Mouse (Mus musculus) forebrain, postnatal 0 days (tissue): ENCODE results near the gene Birc5. TPM values are rescaled to one million over a fixed set of nuclear protein-coding genes. Genes with fewer than 3 reads are reported as not detected.
"Not testable (repeated sequence)": the region's sequence is repeated elsewhere in the genome, so short reads cannot be mapped to it uniquely, and the experiment has no call there.

Experiments
- ATAC-seq: fragments of 200-750 bp; cut with Nextera tagmentation; 2 replicates; pipeline ENCODE4 v1.8.0; 2017; ENCODE audit warnings: mild to moderate bottlenecking, moderate library complexity
- DNase-seq: peaks from one replicate; pipeline ENCODE4 v3.0.0-alpha.2; 2015
- H3K27ac ChIP-seq: fragments of 300-500 bp; sonication (generic); 2 replicates; pipeline ENCODE4 v1.5.1; 2014; ENCODE audit warnings: low read depth, mild to moderate bottlenecking, antibody characterized with exemption, low read length, moderate library complexity, mixed read lengths
- H3K27me3 ChIP-seq: fragments of 300-500 bp; sonication (generic); 2 replicates; pipeline ENCODE4 v1.6.1; 2014; ENCODE audit warnings: mild to moderate bottlenecking, low read length, mixed read lengths; ENCODE audit not compliant: insufficient read depth
- H3K36me3 ChIP-seq: fragments of 300-500 bp; sonication (generic); 2 replicates; pipeline ENCODE4 v1.6.1; 2014; ENCODE audit warnings: mild to moderate bottlenecking, moderate library complexity; ENCODE audit not compliant: insufficient read depth
- H3K4me1 ChIP-seq: fragments of 300-500 bp; sonication (generic); 2 replicates; pipeline ENCODE4 v1.6.1; 2014; ENCODE audit warnings: antibody characterized with exemption; ENCODE audit not compliant: insufficient read depth
- H3K4me2 ChIP-seq: fragments of 300-500 bp; sonication (generic); 2 replicates; pipeline ENCODE4 v1.6.1; 2014; ENCODE audit warnings: low read depth, mild to moderate bottlenecking, moderate library complexity
- H3K4me3 ChIP-seq: fragments of 300-500 bp; sonication (generic); 2 replicates; pipeline ENCODE4 v1.5.1; 2014; ENCODE audit warnings: low read depth, low read length, mixed read lengths
- H3K9ac ChIP-seq: fragments of 300-500 bp; sonication (generic); 2 replicates; pipeline ENCODE4 v1.6.1; 2014; ENCODE audit warnings: mild to moderate bottlenecking
- H3K9me3 ChIP-seq: fragments of 300-500 bp; sonication (generic); 2 replicates; pipeline ENCODE4 v1.6.1; 2016; ENCODE audit warnings: low read length
- CTCF ChIP-seq: sonication (generic); IDR thresholded peaks from 2 replicates; pipeline ENCODE4 v1.5.1; 2016; ENCODE audit warnings: antibody characterized with exemption, control low read depth, low read depth
- WGBS: fragments of 180-500 bp; shearing (Covaris S2); extraction: QIAGEN DNeasy Blood & Tissue Kit; methylation state at CpG from one replicate; pipeline ENCODE4 v1.1.7; 2014; 5-methylcytosine and 5-hydroxymethylcytosine counted together
- polyA plus RNA-seq: library from polyadenylated mRNA; unstranded; fragments of >200 nt; fragmentation: Nextera tagmentation; extraction: Ambion mirVana; gene quantifications from 2 replicates; pipeline ENCODE4 v1.2.1, GENCODE M21; 2015
- total RNA-seq: library from RNA; depleted of rRNA; stranded (reverse); fragments of >200 nt; gene quantifications from 2 replicates; pipeline ENCODE4 v1.2.3, GENCODE M21; 2014

The Birc5 gene
- total and polyA plus RNA-seq, 2 experiments from 2014 or later, result 6.2 to 24.9 TPM

DNA sequence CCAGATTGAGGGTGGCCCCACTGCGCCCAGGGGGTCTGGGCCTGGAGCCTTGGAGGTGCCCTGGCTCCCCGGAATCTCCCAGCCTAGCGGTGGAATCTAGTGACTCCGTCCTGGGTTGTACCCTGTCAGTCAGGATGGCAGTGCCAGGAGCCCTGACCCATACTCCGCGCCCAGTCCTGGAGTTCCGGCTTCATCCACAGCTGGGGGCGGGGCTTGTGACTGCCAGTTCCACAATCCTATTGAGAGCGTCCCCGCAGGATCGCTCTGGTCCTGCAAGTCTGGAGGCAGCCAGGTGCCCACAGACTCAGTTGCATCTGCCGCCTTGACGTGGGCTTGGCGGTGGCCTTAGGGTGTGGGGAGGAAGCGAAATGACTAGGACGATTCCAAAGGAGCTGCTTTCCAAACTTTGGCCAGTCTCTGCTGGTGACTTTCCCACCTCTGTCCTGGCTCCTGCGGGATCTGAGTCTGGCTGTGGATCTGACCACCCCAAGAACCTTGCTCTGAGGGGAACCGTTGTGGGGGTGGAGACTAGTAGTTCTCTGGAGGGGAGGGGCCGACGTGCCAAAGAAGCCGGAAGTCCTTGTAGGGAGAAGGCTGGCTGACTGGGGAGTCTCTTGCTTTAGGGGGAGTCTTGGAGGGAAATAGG lies 38.5 kb upstream of the Birc5 start:
- peak overlapping the region; percentile 41 for H3K9ac ChIP-seq
- H3K4me2 ChIP-seq, result peak overlapping the region; percentile 96
- H3K9me3 ChIP-seq, result no peaks in the 10 kb centered on the region
- H3K27ac ChIP-seq, result no peak overlapping the region
- DNase-seq (peak; percentile 76), ATAC-seq (peak; percentile 90)
- peak; percentile 70 for TF ChIP-seq CTCF
- H3K4me3 ChIP-seq, result peak overlapping the region; percentile 55
- 0% methylated on average over 21 of the region's 21 CpGs for WGBS
- H3K4me1 ChIP-seq, result peaks cover 7% of the 10 kb centered on the region; the same call in 1 of the 2 replicates
- peaks cover 7% of the 10 kb centered on the region; the same call in 1 of the 2 replicates for H3K27me3 ChIP-seq
- no peaks in the 10 kb centered on the region for H3K36me3 ChIP-seq

DNA sequence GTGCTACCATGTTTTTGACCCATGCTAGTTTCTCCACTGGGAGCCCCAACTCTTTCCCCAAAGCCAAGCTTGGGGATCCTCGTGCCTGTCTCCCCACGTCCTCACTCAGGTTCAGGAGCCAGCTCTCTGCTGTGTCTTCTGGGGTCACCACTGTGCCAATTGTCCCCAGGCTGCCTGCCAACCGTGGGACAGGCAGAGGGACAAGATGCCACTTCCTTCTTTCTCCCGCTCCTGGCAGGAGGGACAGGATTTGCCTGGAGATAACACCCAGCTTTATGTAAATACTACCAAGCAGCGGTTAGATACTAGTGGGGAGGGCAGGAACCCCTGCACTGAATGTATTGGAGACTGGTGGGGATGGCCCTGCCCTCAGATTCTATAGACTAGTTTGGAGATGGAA lies 35.2 kb upstream of the Birc5 start:
- Histone ChIP-seq H3K9ac (no peak overlapping the region), H3K4me1 (peaks cover 7% of the 10 kb centered on the region; the same call in 1 of the 2 replicates), H3K36me3 (no peaks in the 10 kb centered on the region), H3K4me2 (no peak overlapping the region), H3K27me3 (peaks cover 4% of the 10 kb centered on the region; the same call in 1 of the 2 replicates), H3K9me3 (no peaks in the 10 kb centered on the region), H3K27ac (no peak overlapping the region), H3K4me3 (no peak overlapping the region)
- WGBS, result 69% methylated on average over 5 of the region's 5 CpGs
- DNase-seq (no peak), ATAC-seq (no peak)
- TF ChIP-seq CTCF, result no peak

DNA sequence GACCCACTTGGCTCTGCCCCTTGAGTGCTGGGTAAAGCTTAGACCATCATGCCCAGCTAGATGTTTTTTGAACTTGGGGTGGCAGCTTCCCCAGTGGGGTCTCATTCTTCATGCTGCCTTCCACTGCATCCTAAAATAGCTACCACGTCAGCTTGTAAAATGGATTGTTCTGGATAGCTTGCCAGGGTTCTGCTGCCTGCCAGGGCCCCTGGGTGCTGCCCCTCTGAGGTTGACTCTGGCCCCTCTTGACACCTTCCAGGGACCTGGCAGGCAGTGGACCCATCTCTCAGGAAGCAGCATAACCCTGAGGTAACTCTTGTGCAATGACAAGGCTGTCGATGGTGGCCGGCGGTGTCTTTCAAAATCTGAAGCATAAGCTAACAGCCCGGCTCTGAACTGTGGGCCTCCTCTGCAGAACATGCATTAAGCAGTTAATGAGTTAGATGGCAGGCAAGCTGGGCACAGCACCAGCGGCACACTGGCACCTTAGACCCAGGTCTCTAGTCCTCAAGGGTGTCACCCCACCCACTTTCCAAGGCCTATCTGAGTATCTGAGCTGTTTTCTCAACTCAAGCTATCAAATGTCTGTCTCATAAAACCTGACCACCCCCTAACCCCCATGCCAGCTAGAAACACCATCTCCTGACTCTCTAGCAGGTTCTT lies 34.2 kb upstream of the Birc5 start:
- Histone ChIP-seq H3K4me3 (no peak overlapping the region), H3K9me3 (no peaks in the 10 kb centered on the region), H3K9ac (no peak overlapping the region), H3K4me1 (peaks cover 2% of the 10 kb centered on the region; the same call in 1 of the 2 replicates), H3K36me3 (no peaks in the 10 kb centered on the region), H3K4me2 (no peak overlapping the region), H3K27ac (no peak overlapping the region), H3K27me3 (no peaks in the 10 kb centered on the region)
- no peak for ATAC-seq
- no peak for TF ChIP-seq CTCF
- 87% methylated on average over 6 of the region's 6 CpGs for WGBS
- no peak for DNase-seq

DNA sequence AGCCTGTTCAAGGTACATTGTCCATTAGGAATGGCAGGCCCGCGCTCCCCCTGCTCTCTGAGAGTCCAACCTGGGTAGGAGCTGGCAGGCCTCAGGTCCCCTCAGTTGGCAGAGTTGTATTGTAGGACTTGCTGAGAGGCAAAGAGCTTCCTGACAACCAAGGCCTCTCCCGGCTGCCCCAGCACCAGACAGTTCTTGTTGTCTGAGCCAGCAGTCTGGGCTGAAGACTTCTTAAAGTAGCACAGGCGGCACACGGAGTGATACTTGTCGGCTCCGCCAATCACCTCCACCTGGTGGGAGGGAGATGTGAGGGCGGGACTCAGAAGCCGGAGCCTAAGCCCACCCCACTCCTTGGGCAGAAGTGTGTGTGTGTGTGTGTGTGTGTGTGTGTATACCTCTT lies 33.2 kb upstream of the Birc5 start:
- H3K36me3 ChIP-seq, H3K4me1 ChIP-seq, H3K4me2 ChIP-seq, ATAC-seq, H3K27ac ChIP-seq, H3K4me3 ChIP-seq, H3K27me3 ChIP-seq, DNase-seq, H3K9me3 ChIP-seq, H3K9ac ChIP-seq: not testable (repeated sequence)
- 78% methylated on average over 9 of the region's 9 CpGs for WGBS

DNA sequence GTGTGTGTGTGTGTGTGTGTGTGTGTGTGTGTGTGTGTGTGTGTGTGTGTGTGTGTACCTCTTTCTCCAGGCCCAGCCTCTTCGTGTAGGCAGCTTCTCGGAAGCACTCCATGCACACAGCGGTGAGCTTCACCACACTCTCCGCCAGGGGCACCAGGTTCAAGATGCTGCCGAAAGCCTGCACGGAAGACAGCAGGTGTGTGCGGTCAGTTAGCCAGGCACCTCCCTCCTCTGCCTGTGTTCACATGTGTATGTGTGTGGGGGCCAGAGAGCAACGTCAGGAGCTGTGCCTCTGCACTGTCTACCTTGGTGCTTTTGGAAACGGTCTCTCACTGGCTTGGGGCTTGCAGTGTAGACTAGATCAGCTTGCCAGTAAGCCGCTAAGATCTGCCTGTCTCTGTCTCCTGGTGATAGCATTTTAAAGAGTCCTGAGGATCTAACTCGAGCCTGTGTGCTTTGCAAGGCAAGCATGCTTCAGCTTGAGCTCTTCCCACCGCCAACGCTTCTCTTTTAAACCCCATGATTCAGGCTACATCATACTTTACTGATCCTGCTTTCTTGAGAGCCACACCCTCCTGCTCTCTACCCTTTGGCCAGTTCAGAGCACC lies 32.6 kb upstream of the Birc5 start:
- H3K27me3 ChIP-seq, result no peaks in the 10 kb centered on the region
- no peaks in the 10 kb centered on the region for H3K9me3 ChIP-seq
- H3K36me3 ChIP-seq, result no peaks in the 10 kb centered on the region
- H3K4me2 ChIP-seq, result no peak overlapping the region
- H3K4me1 ChIP-seq, result no peaks in the 10 kb centered on the region
- no peak overlapping the region for H3K4me3 ChIP-seq
- ATAC-seq (no peak), DNase-seq (no peak)
- H3K9ac ChIP-seq, result no peak overlapping the region
- 84% methylated on average over 13 of the region's 13 CpGs for WGBS
- TF ChIP-seq CTCF, result no peak
- no peak overlapping the region for H3K27ac ChIP-seq

DNA sequence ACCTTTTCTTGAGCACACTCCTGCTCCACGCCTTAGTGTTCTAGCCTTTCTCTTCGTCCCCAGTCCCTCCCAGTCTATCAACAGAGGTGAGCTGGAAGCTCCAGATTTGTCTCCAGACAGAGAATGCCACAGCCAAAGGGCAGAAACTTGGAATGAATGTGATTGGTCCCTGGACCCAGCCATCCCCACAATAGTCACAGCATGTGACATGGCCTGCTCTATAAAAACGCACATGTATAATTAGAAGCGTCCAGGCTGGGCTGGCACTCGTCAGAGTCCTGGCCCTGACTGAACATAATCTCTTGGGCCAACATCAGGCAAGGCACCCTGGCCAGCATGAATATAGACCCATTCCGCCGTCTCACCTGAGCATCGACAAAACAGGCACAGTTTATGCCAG lies 30.0 kb upstream of the Birc5 start:
- Histone ChIP-seq H3K27me3 (no peaks in the 10 kb centered on the region), H3K4me1 (no peaks in the 10 kb centered on the region), H3K9ac (no peak overlapping the region), H3K36me3 (no peaks in the 10 kb centered on the region), H3K4me2 (no peak overlapping the region), H3K4me3 (no peak overlapping the region), H3K9me3 (no peaks in the 10 kb centered on the region), H3K27ac (no peak overlapping the region)
- ATAC-seq (no peak), DNase-seq (no peak)
- WGBS, result 50% methylated on average over 8 of the region's 8 CpGs
- no peak for TF ChIP-seq CTCF

DNA sequence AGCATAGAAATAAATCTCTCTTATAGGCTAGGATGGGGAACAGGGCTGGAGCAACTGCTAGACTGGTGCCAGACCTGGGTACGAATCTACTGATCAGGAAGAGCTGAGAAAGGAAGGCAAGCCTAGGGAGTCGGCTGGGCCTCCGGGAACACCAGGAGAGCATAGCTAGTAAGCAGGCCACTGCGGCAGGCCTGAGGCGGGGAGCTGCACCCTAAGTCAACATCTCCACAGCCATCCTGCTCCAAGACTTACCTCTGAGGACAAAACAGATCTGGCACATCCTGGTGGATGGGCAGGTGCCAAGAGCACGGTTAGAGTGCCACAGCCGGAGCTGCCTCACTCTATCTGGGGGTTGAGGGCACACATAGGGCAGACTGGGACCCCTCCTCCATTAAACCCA lies 28.9 kb upstream of the Birc5 start:
- 96% methylated on average over 7 of the region's 7 CpGs for WGBS
- no peak for TF ChIP-seq CTCF
- no peak overlapping the region for H3K4me3 ChIP-seq
- no peak overlapping the region for H3K9ac ChIP-seq
- no peaks in the 10 kb centered on the region for H3K36me3 ChIP-seq
- no peak overlapping the region for H3K27ac ChIP-seq
- ATAC-seq (no peak), DNase-seq (no peak)
- H3K9me3 ChIP-seq, result no peaks in the 10 kb centered on the region
- H3K4me1 ChIP-seq, result peaks cover 1% of the 10 kb centered on the region; the same call in 1 of the 2 replicates
- no peak overlapping the region for H3K4me2 ChIP-seq
- H3K27me3 ChIP-seq, result no peaks in the 10 kb centered on the region
